Mouse (Mus musculus) olfactory bulb, adult 2 months (tissue): ENCODE results near the gene Fabp1.

Experiments used
- CTCF ChIP-seq: fragments of 200-500 bp; IDR thresholded peaks from 2 replicates; pipeline ENCODE4 v1.5.1; 2012; ENCODE audit warnings: low read depth, mild to moderate bottlenecking, low read length, moderate library complexity; ENCODE audit not compliant: insufficient read depth
- POLR2A ChIP-seq: fragments of 200-500 bp; IDR thresholded peaks from 2 replicates; pipeline ENCODE4 v1.6.1; 2012; ENCODE audit warnings: mild to moderate bottlenecking, low read depth, low read length, moderate library complexity; ENCODE audit not compliant: insufficient read depth

DNA sequence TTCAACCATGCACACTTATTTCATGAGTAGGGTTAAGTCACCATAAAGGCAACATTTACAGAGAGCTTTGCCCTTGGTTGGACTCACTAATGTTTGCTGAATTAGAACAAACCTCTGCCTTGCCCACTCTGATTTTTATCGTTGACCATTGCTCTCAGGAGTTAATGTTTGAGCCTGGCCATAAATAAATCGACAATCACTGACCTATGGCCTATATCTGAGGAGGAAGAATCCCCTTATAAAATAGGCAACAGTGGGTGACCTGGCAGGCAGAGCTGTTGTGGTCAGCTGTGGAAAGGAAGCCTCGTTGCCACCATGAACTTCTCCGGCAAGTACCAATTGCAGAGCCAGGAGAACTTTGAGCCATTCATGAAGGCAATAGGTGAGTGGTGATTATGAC, at the start of gene Fabp1:
- no peak for TF ChIP-seq POLR2A
- no peak for TF ChIP-seq CTCF
